Mouse (Mus musculus) monocyte, adult 2 months (primary cell): ENCODE measurements around the gene Ttpal.
"Not testable (repeated sequence)": the region's sequence is repeated elsewhere in the genome, so short reads cannot be mapped to it uniquely, and the experiment has no call there.

ENCODE experiments used
- DNase-seq, 2 experiments: peaks; one replicate each; pipeline ENCODE4 v3.0.0; 2022; ENCODE audit warnings: low spot score in 2 of 2, low read depth in 1 of 2

Ttpal gene

GRCm38 (mm10) chr2:163620451-163620850 is 18.3 kb downstream of the Ttpal start:
- DNase-seq = no peak

GRCm38 (mm10) chr2:163621401-163621800 is 19.3 kb downstream of the Ttpal start:
- not testable (repeated sequence) for DNase-seq

- no peak for DNase-seq
Measured at GRCm38 (mm10) chr2:163631223-163631622, 29.1 kb downstream of the Ttpal start.

GRCm38 (mm10) chr2:163631715-163632114 is 29.6 kb downstream of the Ttpal start:
- DNase-seq = no peak

- DNase-seq = no peak
Measured at GRCm38 (mm10) chr2:163634211-163634610, 32.1 kb downstream of the Ttpal start.

GRCm38 (mm10) chr2:163636057-163636456 is 33.9 kb downstream of the Ttpal start:
- no peak for DNase-seq

- DNase-seq = no peak
Measured at GRCm38 (mm10) chr2:163637655-163638266, 35.6 kb downstream of the Ttpal start.

DNA sequence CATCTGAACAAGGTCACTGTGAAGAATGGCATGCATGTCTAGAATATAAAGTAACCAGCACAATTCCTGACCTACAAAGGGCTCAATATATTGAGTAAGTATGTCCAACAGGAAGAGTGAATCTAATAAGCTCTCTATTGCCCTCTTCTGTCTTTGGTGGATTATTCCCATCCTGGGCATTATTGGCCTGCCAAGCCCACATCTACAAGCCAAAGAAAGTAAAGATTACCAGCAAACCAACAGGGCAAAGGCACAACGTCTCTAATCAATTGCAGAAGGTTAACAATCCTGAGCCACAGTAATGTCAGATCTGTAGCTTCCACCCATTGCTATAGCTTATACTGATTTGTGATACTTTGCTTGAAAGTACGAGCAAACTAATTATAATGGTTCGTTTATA is 38.4 kb downstream of the Ttpal start:
- no peak for DNase-seq

- no peak for DNase-seq
Measured at GRCm38 (mm10) chr2:163641681-163642080, 39.6 kb downstream of the Ttpal start.

GRCm38 (mm10) chr2:163642685-163643575 is 40.8 kb downstream of the Ttpal start:
- DNase-seq = peak; percentile 63 to 70

GRCm38 (mm10) chr2:163643576-163643971 is 41.5 kb downstream of the Ttpal start:
- no peak for DNase-seq

GRCm38 (mm10) chr2:163644047-163644446 is 41.9 kb downstream of the Ttpal start:
- no peak for DNase-seq

- peak; percentile 99 to 100 for DNase-seq
Measured at GRCm38 (mm10) chr2:163644575-163645385, 42.7 kb downstream of the Ttpal start, which contains the start of gene Serinc3. TSS of gene Serinc3 (minus strand) at chr2:163645131.

DNA sequence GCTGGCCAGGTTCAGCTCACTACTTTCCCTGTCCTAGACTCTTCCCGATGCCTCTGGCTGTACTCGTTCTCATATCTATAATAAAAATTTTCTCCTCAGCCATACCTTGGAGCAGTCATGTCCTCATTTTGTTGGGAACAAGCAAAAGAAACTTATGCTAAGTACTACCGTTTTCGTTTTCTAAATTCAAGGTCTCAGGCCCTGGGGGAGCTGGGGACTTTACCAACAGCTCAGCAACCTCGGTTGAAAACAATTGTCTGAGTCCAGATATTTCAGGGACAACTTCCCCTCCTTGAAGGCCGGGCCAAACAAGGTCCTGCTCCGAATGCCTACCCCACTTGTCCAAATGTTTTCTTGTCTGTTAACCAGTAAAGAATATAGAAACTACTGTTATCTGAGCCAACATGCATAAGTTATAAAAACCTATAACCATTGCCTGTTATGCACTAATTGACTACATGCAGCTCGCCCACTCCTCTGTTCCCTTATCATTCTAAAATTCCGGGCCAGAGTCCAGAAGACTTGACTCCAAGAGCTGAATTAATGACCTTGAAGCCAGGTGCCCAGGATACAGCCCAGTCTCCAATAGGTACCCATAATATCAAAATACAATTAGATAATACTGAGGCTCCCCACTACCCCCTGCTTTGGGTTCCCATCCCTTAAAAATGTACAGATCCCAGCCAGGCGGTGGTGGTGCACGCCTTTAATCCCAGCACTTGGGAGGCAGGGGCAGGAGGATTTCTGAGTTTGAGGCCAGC is 43.8 kb downstream of the Ttpal start:
- DNase-seq = no peak

DNA sequence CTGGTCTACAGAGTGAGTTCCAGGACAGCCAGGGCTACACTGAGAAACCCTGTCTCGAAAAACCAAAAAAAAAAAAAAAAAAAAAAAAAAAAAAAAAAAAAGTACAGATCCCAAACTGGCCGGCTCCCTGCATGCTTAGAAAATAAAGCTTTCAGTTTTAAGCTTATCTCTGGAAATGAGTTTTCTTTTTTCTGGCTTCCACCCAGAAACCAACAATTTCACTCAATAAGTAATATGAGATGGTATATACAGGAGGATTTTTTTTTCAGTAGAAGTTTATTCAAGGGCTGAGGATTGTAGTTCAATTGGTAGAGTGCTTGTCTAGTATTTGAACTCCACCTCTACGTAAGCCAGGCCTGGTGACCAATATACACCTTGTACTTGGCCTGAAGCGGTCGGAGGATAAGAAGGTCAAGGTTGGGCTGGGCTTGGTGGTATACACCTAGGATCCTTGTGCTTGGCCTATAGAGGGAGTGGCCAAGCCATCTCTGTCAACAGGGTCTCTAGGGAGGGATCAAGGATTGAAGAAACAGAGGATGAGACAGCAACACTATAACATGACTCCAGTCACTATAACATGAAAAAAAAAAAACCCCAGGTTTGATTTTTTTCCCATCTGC is 44.5 kb downstream of the Ttpal start:
- DNase-seq = no peak

DNA sequence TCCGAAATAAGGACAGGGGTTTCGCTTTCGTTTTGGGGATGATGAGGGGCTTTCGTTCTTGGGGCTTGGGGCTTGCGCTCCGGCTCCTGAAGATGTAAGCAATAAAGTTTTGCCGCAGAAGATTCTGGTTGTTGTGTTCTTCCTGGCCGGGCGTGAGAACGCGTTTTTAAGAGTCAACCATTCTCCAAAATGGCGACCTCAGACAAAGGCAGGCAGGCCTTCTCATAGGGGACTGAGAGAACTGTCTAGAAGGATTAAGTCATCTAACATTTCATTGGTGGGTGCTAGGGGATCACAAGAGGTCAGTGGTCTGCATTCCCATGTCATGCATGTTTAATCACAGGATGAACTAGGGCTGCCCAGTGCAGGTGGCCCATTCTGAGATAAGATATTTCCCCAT is 53.6 kb downstream of the Ttpal start:
- not testable (repeated sequence) for DNase-seq

- DNase-seq = no peak
Measured at GRCm38 (mm10) chr2:163657486-163657885, 55.4 kb downstream of the Ttpal start.

- DNase-seq = peak; percentile 38 to 52
Measured at GRCm38 (mm10) chr2:163657975-163658886, 56.1 kb downstream of the Ttpal start, which contains the start of gene Pkig. TSS of gene Pkig (plus strand) at chr2:163658386.

GRCm38 (mm10) chr2:163658941-163659340 is 56.8 kb downstream of the Ttpal start:
- no peak for DNase-seq
